In the genomic region with DNA sequence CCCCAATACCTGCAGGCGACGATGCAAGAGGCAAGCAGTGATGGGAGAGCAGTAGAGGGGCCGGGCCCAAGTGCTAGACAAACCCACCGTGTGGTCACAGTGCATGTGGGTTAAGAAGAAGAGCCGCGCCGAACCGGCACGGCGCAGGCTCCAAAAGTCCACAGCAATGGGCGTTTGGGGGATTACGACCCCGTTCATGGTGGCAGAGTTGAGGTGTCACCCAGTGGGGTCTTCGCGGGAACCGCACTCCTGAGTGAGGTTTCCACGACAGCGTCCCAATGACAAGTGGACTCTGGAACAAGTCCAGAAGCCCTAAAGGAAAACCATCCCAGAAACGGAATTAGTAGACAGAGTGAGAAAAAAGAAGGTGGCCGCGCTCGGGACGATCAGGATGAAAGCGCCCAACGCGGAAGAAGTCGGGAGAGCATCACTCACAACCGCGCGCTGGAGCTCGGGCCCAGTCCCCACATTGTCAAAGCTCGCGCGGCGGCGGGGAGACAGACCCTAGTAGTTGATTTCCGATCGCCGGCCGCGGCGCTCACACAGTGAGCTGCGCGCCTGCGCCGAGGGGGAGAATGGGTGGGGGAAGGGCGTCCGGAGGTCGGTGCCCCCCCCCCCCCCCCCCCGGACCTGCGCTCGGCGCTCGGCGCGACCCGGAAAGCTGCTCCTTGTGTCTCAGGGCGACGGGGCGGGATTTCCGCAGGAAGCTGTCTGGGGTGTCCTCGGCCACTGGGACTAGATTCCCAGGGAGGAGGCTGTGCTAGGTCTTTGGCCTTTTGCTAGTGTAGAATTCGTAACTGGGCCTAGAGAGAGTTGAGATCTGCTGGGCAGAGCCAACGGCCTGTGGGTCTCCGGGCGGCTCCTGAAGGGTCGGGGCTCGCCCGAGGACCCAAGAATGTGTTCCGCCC, we compare ENCODE assay signal across 8 mouse cellular contexts. TPM values are rescaled to one million over a fixed set of nuclear protein-coding genes. Genes with fewer than 3 reads are reported as not detected.
DNase-seq lines count a peak whose midpoint lies in the region; ATAC-seq and TF ChIP-seq lines count a peak whose summit lies in the region.

A gene (minus strand): TSS at position 554 of the 908 bp plus-strand sequence.
A gene (plus strand): TSS at position 630 of the 908 bp plus-strand sequence.
A gene (plus strand): TSS at position 683 of the 908 bp plus-strand sequence.

- WGBS in hindbrain, embryonic 14.5 days = under 1% methylated on average over 67 of the region's 70 CpGs

- POLR2A ChIA-PET in Patski (lab: Charles Lee) = interaction anchor here (0.6 to 1.2 kb wide), 2 partner anchors 19 to 220 kb away, joined by 3 to 5 read pairs; no protein-coding TSS in a partner anchor

- peak within 1 kb of the TSS; percentile 82 for H3K9ac ChIP-seq in hindbrain, embryonic 14.5 days

- peaks cover 15% of the 10 kb centered on the region for H3K4me1 ChIP-seq in hindbrain, embryonic 14.5 days (replicated peaks; ENCODE audit: control insufficient read depth, insufficient read depth, low read length)

- no peaks in the 10 kb centered on the region for H3K27me3 ChIP-seq in Patski
- no peaks in the 10 kb centered on the region for H3K27me3 ChIP-seq in hindbrain, embryonic 14.5 days (ENCODE audit: control insufficient read depth, insufficient read depth, low read length)

- TF ChIP-seq CTCF in Patski (IDR thresholded peaks at IDR 0.05) = no peak

- CTCF ChIA-PET in Patski (lab: Charles Lee) = no interaction called here

- H3K4me3 ChIP-seq in hindbrain, embryonic 14.5 days (replicated peaks; ENCODE audit: low read length) = peak within 1 kb of the TSS; percentile 67

- peak; percentile 95 for ATAC-seq in Patski
- ATAC-seq in hindbrain, embryonic 14.5 days (ENCODE audit: low FRiP score) = peak; percentile 98

- peak within 1 kb of the TSS; percentile 86 for H3K27ac ChIP-seq in hindbrain, embryonic 14.5 days

- H3K4me2 ChIP-seq in hindbrain, embryonic 14.5 days (replicated peaks) = peak within 1 kb of the TSS; percentile 68

- in situ Hi-C loops in Patski (cut with MboI; ENCODE audit: low pct_unique_long_range_greater_than_20kb) = no loop called here

- no peaks in the 10 kb centered on the region for H3K9me3 ChIP-seq in hindbrain, embryonic 14.5 days (ENCODE audit: control insufficient read depth, low read length)

- peaks cover 23% of the 10 kb centered on the region for H3K36me3 ChIP-seq in hindbrain, embryonic 14.5 days (replicated peaks; ENCODE audit: control insufficient read depth, insufficient read depth)

- peak; percentile 85 for DNase-seq in Patski (ENCODE audit: low read depth, low spot score)
- DNase-seq in cerebellum, postnatal 14 days = peak; percentile 94 to 95
- DNase-seq in frontal cortex, postnatal 25 days (ENCODE audit: low spot score in 2 of 2) = peak; percentile 67 to 79
- DNase-seq in hindbrain, embryonic 14.5 days (ENCODE audit: low spot score) = peak; percentile 95
- peak; percentile 84 to 87 for DNase-seq in layer of hippocampus, postnatal 36 days
- DNase-seq in lung, postnatal 36 days = peak; percentile 95
- DNase-seq in retina, postnatal 1 day = peak; percentile 98
- DNase-seq in urinary bladder, adult 18-20 months (ENCODE audit: low spot score in 2 of 2) = peak; percentile 75 to 86

RNA-seq across cellular contexts. Expression of the first gene that starts in this region (rescaled TPM):
- 12.0 TPM for polyA plus RNA-seq in Patski (2021)
- 18.5 and 18.8 TPM in 2 replicates for polyA plus RNA-seq in hindbrain, embryonic 14.5 days (2014; fragmentation: Nextera tagmentation; extraction: Ambion mirVana)
- 10 to 100 TPM in 1 of 2 experiments, 1 to 10 TPM in 1; 5.9 to 14.0 TPM for total RNA-seq in layer of hippocampus, postnatal 36 days (2021)

RNA-seq across cellular contexts. Expression of the second gene that starts in this region (rescaled TPM):
- polyA plus RNA-seq in Patski (2021) = 25.7 TPM
- polyA plus RNA-seq in hindbrain, embryonic 14.5 days (2014; fragmentation: Nextera tagmentation; extraction: Ambion mirVana) = 20.4 and 25.2 TPM in 2 replicates
- total RNA-seq in layer of hippocampus, postnatal 36 days (2021) = 10 to 100 TPM; 11.7 to 12.8 TPM

RNA-seq across cellular contexts. Expression of the third gene that starts in this region (rescaled TPM):
- polyA plus RNA-seq in Patski (2021) = 0.55 TPM
- polyA plus RNA-seq in hindbrain, embryonic 14.5 days (2014; fragmentation: Nextera tagmentation; extraction: Ambion mirVana) = 0.54 TPM in 1 of 2 replicates, not detected in the other
- under 1 TPM; 0.25 to 0.58 TPM for total RNA-seq in layer of hippocampus, postnatal 36 days (2021)

Comparison
In these comparisons a context has a peak if more than half of its experiments do, and no peak if none do; other contexts are left out.
1. Peak in every context shown above with its lines: DNase-seq, ATAC-seq, H3K4me3 ChIP-seq and H3K27ac ChIP-seq.